Mouse (Mus musculus) C2C12 (cell line): ENCODE results near the gene Angptl6. TPM values are rescaled to one million over a fixed set of nuclear protein-coding genes. Genes with fewer than 3 reads are reported as not detected.
A peak's percentile ranks its signal among the peaks of the same experiment; 100 is the strongest.

ENCODE experiments used
- H3K27me3 ChIP-seq: one replicate; pipeline ENCODE4 v1.6.1; 2011; ENCODE audit not compliant: control insufficient read depth, insufficient read depth, insufficient read length
- H3K36me3 ChIP-seq: one replicate; pipeline ENCODE4 v1.6.1; 2011; ENCODE audit not compliant: control insufficient read depth, insufficient read depth
- H3K4me3 ChIP-seq: one replicate; pipeline ENCODE4 v1.5.1; 2011; ENCODE audit warnings: mild to moderate bottlenecking, control low read depth; ENCODE audit not compliant: poor library complexity, insufficient read depth, severe bottlenecking
- H3K79me2 ChIP-seq: one replicate; pipeline ENCODE4 v1.6.1; 2011; ENCODE audit not compliant: control insufficient read depth, insufficient read depth
- H3K79me3 ChIP-seq: one replicate; pipeline ENCODE4 v1.6.1; 2011; ENCODE audit warnings: low read depth, control low read depth
- H3ac ChIP-seq: one replicate; pipeline ENCODE3; 2011; ENCODE audit warnings: low read depth; ENCODE audit not compliant: control insufficient read depth, insufficient read length
- CEBPB ChIP-seq: IDR thresholded peaks from one replicate; pipeline ENCODE4 v1.6.1; 2011; ENCODE audit warnings: low read depth, mild to moderate bottlenecking, control low read depth, moderate library complexity
- CTCF ChIP-seq: IDR thresholded peaks from one replicate; pipeline ENCODE4 v1.5.1; 2011; ENCODE audit not compliant: control insufficient read depth, insufficient read depth, insufficient read length
- FOSL1 ChIP-seq: IDR thresholded peaks from one replicate; pipeline ENCODE4 v1.8.0; 2011; ENCODE audit warnings: mild to moderate bottlenecking, low read length; ENCODE audit not compliant: poor library complexity, insufficient read depth, severe bottlenecking
- MAX ChIP-seq: IDR thresholded peaks from one replicate; pipeline ENCODE4 v1.6.1; 2011; ENCODE audit warnings: mild to moderate bottlenecking, control low read depth
- MYOD1 ChIP-seq: IDR thresholded peaks from one replicate; pipeline ENCODE4 v1.6.1; 2011; ENCODE audit warnings: low read depth; ENCODE audit not compliant: control insufficient read depth, insufficient read length
- MYOG ChIP-seq: IDR thresholded peaks from one replicate; pipeline ENCODE4 v1.6.1; 2011; ENCODE audit not compliant: control insufficient read depth, insufficient read length; ENCODE audit errors: extremely low read depth
- USF1 ChIP-seq: IDR thresholded peaks from one replicate; pipeline ENCODE4 v1.6.1; 2011; ENCODE audit warnings: low read depth, mild to moderate bottlenecking, control low read depth, moderate library complexity
- polyA plus RNA-seq: library from polyadenylated mRNA; unstranded; fragments of >200 nt; fragmentation: generic; extraction: Trizol; gene quantifications from one replicate; pipeline ENCODE4 v1.2.1, GENCODE M21; 2012; ENCODE audit warnings: missing spikeins

Gene Angptl6
- polyA plus RNA-seq, 1 experiment: 0.92 TPM

DNA sequence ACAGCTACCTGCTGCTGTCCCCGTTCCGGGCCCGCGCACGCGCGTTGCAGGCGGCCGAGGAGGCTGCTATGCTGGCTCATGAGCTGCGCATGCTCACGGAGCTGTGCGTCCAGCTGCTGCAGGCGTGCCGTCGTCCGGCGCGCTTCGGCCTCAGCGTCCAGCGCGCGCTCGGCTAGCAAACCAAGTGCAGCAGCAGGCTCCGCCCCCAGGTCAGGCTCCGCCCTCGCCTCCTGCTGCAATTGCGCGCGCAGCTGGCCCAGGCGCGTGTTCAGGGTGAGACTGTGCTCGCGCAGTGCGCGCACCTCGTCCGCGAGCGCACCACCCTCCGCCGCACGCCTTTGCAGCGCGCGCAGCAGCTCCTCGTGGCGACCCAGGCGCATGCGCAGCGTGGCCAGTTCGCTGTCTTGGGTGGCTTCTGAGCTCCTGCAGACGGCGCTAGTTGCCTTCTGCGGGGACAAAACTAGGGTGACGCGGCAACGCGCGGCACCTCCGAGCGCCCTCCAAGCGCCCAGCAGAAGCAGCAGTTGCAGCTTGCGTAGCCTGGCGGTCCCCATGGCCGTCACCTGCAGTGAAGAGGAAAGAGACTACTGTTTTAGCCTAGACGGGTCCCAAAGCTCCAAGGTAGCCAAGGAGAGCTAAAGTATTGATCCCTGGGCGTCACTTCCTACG, 1.4 kb downstream of the Angptl6 start:
- TF ChIP-seq MAX (peak; percentile 77), CTCF (peak; percentile 91), USF1 (no peak)
- Histone ChIP-seq H3K4me3 (peak overlapping the region; percentile 18), H3K36me3 (no peaks in the 10 kb centered on the region)

DNA sequence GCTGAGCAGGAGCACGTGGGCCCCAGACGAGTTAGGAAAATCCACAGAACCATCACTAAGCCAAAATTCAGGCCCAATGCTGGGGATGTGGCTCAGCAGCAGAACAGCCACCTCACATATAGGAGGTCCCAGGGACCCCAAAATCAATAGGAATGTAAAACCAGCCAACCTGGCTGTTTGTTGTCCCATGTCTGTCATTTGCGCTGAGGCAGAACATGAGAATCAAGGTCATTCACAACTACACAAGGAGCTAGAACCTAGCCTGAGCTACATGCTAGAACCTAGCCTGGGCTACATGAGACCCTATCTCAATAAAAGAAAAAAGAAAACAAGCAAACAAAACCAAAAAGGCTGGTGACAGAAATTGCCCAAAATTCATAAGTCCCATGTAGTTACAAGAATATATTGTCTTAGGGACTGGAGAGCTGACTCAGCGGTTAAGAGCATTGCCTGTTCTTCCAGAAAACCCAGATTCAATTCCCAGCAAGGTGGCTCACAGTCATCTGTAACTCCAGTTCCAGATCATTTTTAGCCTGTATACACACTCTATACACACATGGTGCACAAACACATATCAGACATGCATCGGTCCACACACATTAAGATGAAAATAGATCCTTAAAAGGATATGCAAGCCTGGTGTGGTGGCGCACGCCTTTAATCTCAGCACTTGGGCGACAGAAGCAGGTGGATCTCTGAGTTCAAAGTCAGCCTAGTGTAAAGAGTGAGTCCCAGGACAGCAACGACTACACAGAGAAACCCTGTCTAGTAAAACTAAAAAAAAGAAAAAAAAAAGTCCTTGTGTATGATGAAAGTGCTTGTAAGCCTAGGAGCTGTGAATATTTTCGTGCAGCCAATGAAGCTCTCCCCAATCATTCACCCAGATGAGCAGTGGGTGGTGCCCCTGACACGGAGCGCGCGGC, 2.1 kb downstream of the Angptl6 start:
- no peaks in the 10 kb centered on the region for H3K79me2 ChIP-seq
- no peaks in the 10 kb centered on the region for H3K79me3 ChIP-seq
- no peak for TF ChIP-seq FOSL1
- TF ChIP-seq MYOD1: no peak
- TF ChIP-seq CEBPB: no peak
- no peak for TF ChIP-seq USF1
- no peak for TF ChIP-seq MAX
- no peak for TF ChIP-seq MYOG
- TF ChIP-seq CTCF: no peak
- H3K4me3 ChIP-seq: no peak overlapping the region
- no peak overlapping the region for H3ac ChIP-seq
- H3K36me3 ChIP-seq: no peaks in the 10 kb centered on the region
- H3K27me3 ChIP-seq: no peaks in the 10 kb centered on the region

More for the DNA sequence above, 1.4 kb downstream of the Angptl6 start:
- Histone ChIP-seq H3K27me3 (no peaks in the 10 kb centered on the region), H3ac (peak overlapping the region; percentile 22), H3K79me3 (no peaks in the 10 kb centered on the region), H3K79me2 (no peaks in the 10 kb centered on the region)

DNA sequence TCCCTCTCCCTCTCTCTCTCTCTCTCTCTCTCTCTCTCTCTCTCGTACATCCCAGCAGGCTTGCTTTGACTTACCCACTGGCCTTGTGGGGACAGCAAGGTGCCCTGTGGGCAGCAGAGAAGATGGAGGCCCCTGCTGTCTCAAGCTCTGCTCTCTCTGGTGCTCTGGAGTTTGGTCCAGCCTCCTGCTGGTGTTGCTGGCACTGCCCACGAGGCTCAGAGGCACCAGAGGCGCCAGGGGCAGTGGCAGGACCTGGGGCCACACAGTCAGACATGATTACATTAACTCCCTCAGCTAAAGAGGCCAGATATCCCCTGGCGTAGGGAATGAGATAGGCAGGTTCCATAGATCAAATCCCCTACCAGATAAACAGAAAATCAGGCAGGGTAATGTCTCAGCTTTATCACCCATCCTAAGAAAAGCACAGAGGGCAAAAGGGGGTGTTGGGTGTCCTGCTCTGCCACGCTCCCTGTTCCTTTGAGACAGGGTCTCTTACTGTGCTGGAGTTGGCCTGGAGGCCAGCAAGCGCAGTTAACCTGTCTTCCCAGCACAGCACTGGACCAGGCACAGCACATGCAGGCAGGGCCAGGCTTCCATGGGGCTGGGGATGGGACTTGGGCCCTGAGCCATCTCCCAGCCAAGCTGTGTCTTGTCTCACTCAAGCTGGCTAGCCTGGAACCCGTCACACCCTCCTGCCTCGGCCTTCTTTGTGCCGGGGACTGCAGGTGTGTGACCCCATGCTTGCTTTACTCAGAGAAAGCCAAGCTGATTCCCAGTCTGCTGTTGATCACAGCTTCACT, 3.0 kb downstream of the Angptl6 start:
- Histone ChIP-seq H3K79me2 (no peaks in the 10 kb centered on the region), H3K79me3 (no peaks in the 10 kb centered on the region), H3ac (no peak overlapping the region), H3K27me3 (no peaks in the 10 kb centered on the region), H3K36me3 (no peaks in the 10 kb centered on the region), H3K4me3 (no peak overlapping the region)
- TF ChIP-seq FOSL1 (no peak), MYOD1 (no peak), MYOG (no peak), USF1 (no peak), CTCF (no peak), MAX (no peak), CEBPB (no peak)

- no peaks in the 10 kb centered on the region for H3K79me2 ChIP-seq
These were observed 4.3 kb downstream of the Angptl6 start for GRCm38 (mm10) chr9:20875021-20875790.

DNA sequence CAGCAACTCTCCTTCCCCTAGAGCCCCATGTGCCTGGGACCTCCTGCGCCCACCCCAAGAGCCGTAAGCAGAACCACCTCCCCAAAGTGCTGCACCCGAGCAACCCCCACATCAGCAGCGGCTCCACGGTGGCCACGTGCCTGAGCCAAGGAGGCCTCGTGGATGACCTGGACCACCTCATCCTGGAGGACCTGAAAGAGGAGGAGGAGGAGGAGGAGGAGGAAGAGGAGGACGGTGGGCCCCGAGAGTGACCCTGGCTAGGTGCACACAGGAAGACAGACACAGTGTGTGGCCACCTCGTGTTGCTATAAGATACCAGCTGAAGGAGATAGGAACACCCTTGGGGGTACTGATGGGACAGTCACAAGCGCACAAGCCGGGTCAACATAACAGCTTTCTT, 6.0 kb downstream of the Angptl6 start:
- Histone ChIP-seq H3ac (no peak overlapping the region), H3K27me3 (no peaks in the 10 kb centered on the region), H3K79me2 (no peaks in the 10 kb centered on the region), H3K4me3 (no peak overlapping the region), H3K79me3 (no peaks in the 10 kb centered on the region), H3K36me3 (no peaks in the 10 kb centered on the region)
- no peak for TF ChIP-seq MYOD1
- TF ChIP-seq MYOG: no peak

More at GRCm38 (mm10) chr9:20875021-20875790, 4.3 kb downstream of the Angptl6 start:
- Histone ChIP-seq H3ac (no peak overlapping the region), H3K4me3 (peak overlapping the region; percentile 6), H3K79me3 (no peaks in the 10 kb centered on the region), H3K27me3 (no peaks in the 10 kb centered on the region), H3K36me3 (no peaks in the 10 kb centered on the region)
- TF ChIP-seq CEBPB (no peak), MYOD1 (no peak), MAX (no peak), MYOG (no peak), FOSL1 (no peak), USF1 (no peak), CTCF (no peak)
